Mouse (Mus musculus): ENCODE results near the gene Taz.

Taz gene

GRCm38 (mm10) chrX:74281041-74281731, 526 bp upstream of the Taz start:
- DNase-seq (ENCODE audit: low spot score), result no peak

- peak; percentile 92 for DNase-seq (ENCODE audit: low spot score)
Measured at GRCm38 (mm10) chrX:74282395-74283091, 831 bp downstream of the Taz start.

GRCm38 (mm10) chrX:74283092-74283437, 1.4 kb downstream of the Taz start:
- no peak for DNase-seq (ENCODE audit: low spot score)

- no peak for DNase-seq (ENCODE audit: low spot score)
Measured at GRCm38 (mm10) chrX:74293431-74293830, 11.7 kb downstream of the Taz start.

GRCm38 (mm10) chrX:74296538-74297448, 15.1 kb downstream of the Taz start, which contains the start of gene Atp6ap1:
Gene Atp6ap1, plus strand, starts transcription at chrX:74297097.
- DNase-seq (ENCODE audit: low spot score), result peak; percentile 96

GRCm38 (mm10) chrX:74298348-74298747, 16.6 kb downstream of the Taz start:
- DNase-seq (ENCODE audit: low spot score), result no peak

GRCm38 (mm10) chrX:74299721-74300120, 18.0 kb downstream of the Taz start:
- DNase-seq (ENCODE audit: low spot score), result no peak

- DNase-seq (ENCODE audit: low spot score), result peak; percentile 83
Measured at GRCm38 (mm10) chrX:74304867-74305700, 23.4 kb downstream of the Taz start, which contains the start of gene Gdi1. Gene Gdi1, plus strand, starts transcription at chrX:74304998.

GRCm38 (mm10) chrX:74312540-74313464, 31.1 kb downstream of the Taz start, which contains the start of gene Fam50a:
Gene Fam50a, plus strand, starts transcription at chrX:74313033.
- DNase-seq (ENCODE audit: low spot score), result peak; percentile 89

- peak; percentile 84 for DNase-seq (ENCODE audit: low spot score)
Measured at GRCm38 (mm10) chrX:74328725-74329161, 47.0 kb downstream of the Taz start, which contains the start of gene Plxna3. Gene Plxna3, plus strand, starts transcription at chrX:74329066.

GRCm38 (mm10) chrX:74329215-74329671, 47.5 kb downstream of the Taz start:
- no peak for DNase-seq (ENCODE audit: low spot score)

- peak; percentile 12 for DNase-seq (ENCODE audit: low spot score)
Measured at GRCm38 (mm10) chrX:74330166-74330930, 48.6 kb downstream of the Taz start.

Data from MN1 (cell line).